Mouse (Mus musculus) MEL (cell line): ENCODE results near the gene Nrn1l. TPM values are rescaled to one million over a fixed set of nuclear protein-coding genes. Genes with fewer than 3 reads are reported as not detected.

Source experiments
- DNase-seq: peaks from one replicate; pipeline ENCODE4 v3.0.0; 2011; ENCODE audit warnings: low read depth, low spot score
- H3K27ac ChIP-seq: 2 replicates; pipeline ENCODE4 v1.5.1; 2012; ENCODE audit warnings: low read depth, mild to moderate bottlenecking, control low read depth, low read length, moderate library complexity; ENCODE audit not compliant: control insufficient read depth
- H3K27me3 ChIP-seq, 2 experiments: fragments of 150-350 bp in 1 of 2; sonication (generic) in 1 of 2; 2 replicates each; pipeline ENCODE4 v1.6.1; 2012; ENCODE audit warnings: low read length in 2 of 2, mild to moderate bottlenecking in 2 of 2, improper control_type of control experiment in 1 of 2, moderate library complexity in 1 of 2; ENCODE audit not compliant: insufficient read depth in 2 of 2, control insufficient read depth in 1 of 2
- H3K36me3 ChIP-seq, 2 experiments: 2 replicates each; pipeline ENCODE4 v1.6.1; 2012 to 2014; ENCODE audit warnings: low read length in 2 of 2, improper control_type of control experiment in 1 of 2, inconsistent platforms in 1 of 2, mild to moderate bottlenecking in 1 of 2; ENCODE audit not compliant: insufficient read depth in 2 of 2, control insufficient read depth in 1 of 2
- H3K4me1 ChIP-seq, 2 experiments: fragments of 150-350 bp in 1 of 2; sonication (generic) in 1 of 2; 2 replicates each; pipeline ENCODE4 v1.6.1; 2012; ENCODE audit warnings: low read length in 2 of 2, improper control_type of control experiment in 1 of 2, mild to moderate bottlenecking in 1 of 2; ENCODE audit not compliant: insufficient read depth in 2 of 2, control insufficient read depth in 1 of 2
- H3K4me3 ChIP-seq, 2 experiments: fragments of 150-350 bp in 1 of 2; sonication (generic) in 1 of 2; 2 replicates each; pipeline ENCODE4 v1.5.1; 2012; ENCODE audit warnings: low read depth in 2 of 2, low read length in 2 of 2, mild to moderate bottlenecking in 2 of 2, moderate library complexity in 2 of 2, control low read depth in 1 of 2, improper control_type of control experiment in 1 of 2; ENCODE audit not compliant: control insufficient read depth in 1 of 2, insufficient read depth in 1 of 2
- H3K79me2 ChIP-seq: 2 replicates; pipeline ENCODE4 v1.6.1; 2012; ENCODE audit warnings: mild to moderate bottlenecking, low read length, moderate library complexity; ENCODE audit not compliant: control insufficient read depth, poor library complexity, insufficient read depth
- H3K9ac ChIP-seq: 2 replicates; pipeline ENCODE4 v1.6.1; 2012; ENCODE audit warnings: low read depth, mild to moderate bottlenecking, control low read depth, low read length, moderate library complexity; ENCODE audit not compliant: control insufficient read depth, poor library complexity, severe bottlenecking
- H3K9me3 ChIP-seq: fragments of 150-350 bp; sonication (generic); replicated peaks from 2 replicates; pipeline ENCODE4 v1.6.1; 2012; ENCODE audit warnings: mild to moderate bottlenecking, low read length, improper control_type of control experiment, moderate library complexity; ENCODE audit not compliant: insufficient read depth
- BHLHE40 ChIP-seq: IDR thresholded peaks from 2 replicates; pipeline ENCODE4 v1.6.1; 2012; ENCODE audit warnings: low read depth, mild to moderate bottlenecking, inconsistent platforms, low read length, improper control_type of control experiment, borderline replicate concordance
- CHD1 ChIP-seq: IDR thresholded peaks from 2 replicates; pipeline ENCODE4 v1.6.1; 2012; ENCODE audit warnings: low read depth, mild to moderate bottlenecking, inconsistent platforms, low read length, improper control_type of control experiment
- CHD2 ChIP-seq: IDR thresholded peaks from 2 replicates; pipeline ENCODE4 v1.6.1; 2011; ENCODE audit warnings: low read length, improper control_type of control experiment
- CTCF ChIP-seq, 3 experiments: IDR thresholded peaks in 2 of 3; conservative IDR thresholded peaks in 1 of 3; 2 replicates each; pipeline ENCODE4 v1.5.1; 2011 to 2012; ENCODE audit warnings: low read length in 3 of 3, low read depth in 2 of 3, mild to moderate bottlenecking in 2 of 3, improper control_type of control experiment in 1 of 3, inconsistent platforms in 1 of 3, mixed read lengths in 1 of 3, moderate library complexity in 1 of 3; ENCODE audit not compliant: control insufficient read depth in 1 of 3, insufficient read depth in 1 of 3, poor library complexity in 1 of 3, severe bottlenecking in 1 of 3
- E2F4 ChIP-seq: IDR thresholded peaks from 2 replicates; pipeline ENCODE4 v1.6.1; 2011; ENCODE audit warnings: low read depth, low read length, improper control_type of control experiment, borderline replicate concordance
- ELF1 ChIP-seq: IDR thresholded peaks from 2 replicates; pipeline ENCODE4 v1.6.1; 2014; ENCODE audit warnings: low read depth, mild to moderate bottlenecking, inconsistent platforms, low read length, improper control_type of control experiment, moderate library complexity
- EP300 ChIP-seq, 2 experiments: IDR thresholded peaks; 2 replicates each; pipeline ENCODE4 v1.6.1; 2011; ENCODE audit warnings: improper control_type of control experiment in 2 of 2, low read length in 2 of 2, low read depth in 1 of 2, mild to moderate bottlenecking in 1 of 2
- ETS1 ChIP-seq: IDR thresholded peaks from 2 replicates; pipeline ENCODE4 v1.6.1; 2012; ENCODE audit warnings: low read depth, mild to moderate bottlenecking, inconsistent platforms, low read length, improper control_type of control experiment, moderate library complexity
- GATA1 ChIP-seq: IDR thresholded peaks from 2 replicates; pipeline ENCODE4 v1.6.1; 2011; ENCODE audit warnings: low read depth, low read length, improper control_type of control experiment
- HCFC1 ChIP-seq: IDR thresholded peaks from 2 replicates; pipeline ENCODE4 v1.6.1; 2012; ENCODE audit warnings: low read depth, mild to moderate bottlenecking, inconsistent platforms, low read length, improper control_type of control experiment, moderate library complexity
- JUND ChIP-seq: IDR thresholded peaks from 2 replicates; pipeline ENCODE4 v1.6.1; 2011; ENCODE audit warnings: low read depth, mild to moderate bottlenecking, improper control_type of control experiment, low read length
- KAT2A ChIP-seq: conservative IDR thresholded peaks from 2 replicates; pipeline ENCODE4 v1.6.1; 2012; ENCODE audit warnings: low read depth, low read length, improper control_type of control experiment, inconsistent platforms
- MAFK ChIP-seq: IDR thresholded peaks from 2 replicates; pipeline ENCODE4 v1.6.1; 2011; ENCODE audit warnings: low read depth, mild to moderate bottlenecking, low read length, improper control_type of control experiment, borderline replicate concordance
- MAX ChIP-seq: IDR thresholded peaks from 2 replicates; pipeline ENCODE4 v1.6.1; 2011; ENCODE audit warnings: low read length, improper control_type of control experiment
- MAZ ChIP-seq: IDR thresholded peaks from 2 replicates; pipeline ENCODE4 v1.6.1; 2012; ENCODE audit warnings: low read depth, mild to moderate bottlenecking, inconsistent platforms, low read length, improper control_type of control experiment
- MEF2A ChIP-seq: IDR thresholded peaks from 2 replicates; pipeline ENCODE4 v1.6.1; 2014; ENCODE audit warnings: low read depth, mild to moderate bottlenecking, inconsistent platforms, low read length, improper control_type of control experiment; ENCODE audit not compliant: poor library complexity, insufficient replicate concordance, severe bottlenecking; ENCODE audit errors: extremely low read depth
- MXI1 ChIP-seq: IDR thresholded peaks from 2 replicates; pipeline ENCODE4 v1.6.1; 2011; ENCODE audit warnings: mild to moderate bottlenecking, low read depth, low read length, improper control_type of control experiment
- MYB ChIP-seq: IDR thresholded peaks from 2 replicates; pipeline ENCODE4 v1.6.1; 2011; ENCODE audit warnings: mild to moderate bottlenecking, low read depth, low read length, improper control_type of control experiment
- MYC ChIP-seq: IDR thresholded peaks from 2 replicates; pipeline ENCODE4 v1.6.1; 2011; ENCODE audit warnings: low read depth, mild to moderate bottlenecking, low read length, improper control_type of control experiment, moderate library complexity
- NRF1 ChIP-seq: IDR thresholded peaks from 2 replicates; pipeline ENCODE4 v1.6.1; 2014; ENCODE audit warnings: low read depth, mild to moderate bottlenecking, inconsistent platforms, low read length, improper control_type of control experiment, moderate library complexity; ENCODE audit not compliant: poor library complexity, insufficient read depth, severe bottlenecking
- POLR2AphosphoS2 ChIP-seq: IDR thresholded peaks from 2 replicates; pipeline ENCODE4 v1.6.1; 2011; ENCODE audit warnings: low read length, improper control_type of control experiment
- RAD21 ChIP-seq: IDR thresholded peaks from 2 replicates; pipeline ENCODE4 v1.6.1; 2011; ENCODE audit warnings: mild to moderate bottlenecking, low read depth, low read length, improper control_type of control experiment
- RCOR1 ChIP-seq: IDR thresholded peaks from 2 replicates; pipeline ENCODE4 v1.6.1; 2012; ENCODE audit warnings: low read depth, mild to moderate bottlenecking, inconsistent platforms, low read length, improper control_type of control experiment
- SIN3A ChIP-seq: IDR thresholded peaks from 2 replicates; pipeline ENCODE4 v1.6.1; 2012; ENCODE audit warnings: low read length, improper control_type of control experiment, inconsistent platforms
- SMC3 ChIP-seq: IDR thresholded peaks from 2 replicates; pipeline ENCODE4 v1.6.1; 2011; ENCODE audit warnings: low read depth, low read length, improper control_type of control experiment
- TAL1 ChIP-seq: IDR thresholded peaks from 2 replicates; pipeline ENCODE4 v1.6.1; 2012; ENCODE audit warnings: mild to moderate bottlenecking, inconsistent platforms, low read length, moderate library complexity, mixed read lengths
- USF1 ChIP-seq: IDR thresholded peaks from 2 replicates; pipeline ENCODE4 v1.6.1; 2014; ENCODE audit warnings: low read depth, mild to moderate bottlenecking, inconsistent platforms, low read length, improper control_type of control experiment, moderate library complexity
- USF2 ChIP-seq, 2 experiments: IDR thresholded peaks; 2 replicates each; pipeline ENCODE4 v1.6.1; 2011 to 2012; ENCODE audit warnings: improper control_type of control experiment in 2 of 2, low read length in 2 of 2, borderline replicate concordance in 1 of 2, inconsistent platforms in 1 of 2, low read depth in 1 of 2, mild to moderate bottlenecking in 1 of 2; ENCODE audit not compliant: insufficient read depth in 1 of 2
- ZC3H11A ChIP-seq: IDR thresholded peaks from 2 replicates; pipeline ENCODE4 v1.6.1; 2012; ENCODE audit warnings: low read depth, mild to moderate bottlenecking, inconsistent platforms, low read length, improper control_type of control experiment
- ZMIZ1 ChIP-seq: IDR thresholded peaks from 2 replicates; pipeline ENCODE4 v1.6.1; 2012; ENCODE audit warnings: low read depth, mild to moderate bottlenecking, inconsistent platforms, low read length, improper control_type of control experiment, moderate library complexity
- ZNF384 ChIP-seq: IDR thresholded peaks from 2 replicates; pipeline ENCODE4 v1.6.1; 2012; ENCODE audit warnings: low read depth, mild to moderate bottlenecking, inconsistent platforms, low read length, improper control_type of control experiment
- polyA plus RNA-seq, 2 experiments: library from polyadenylated mRNA; stranded (reverse) in 1 of 2; unstranded in 1 of 2; fragments of >175 nt in 1 of 2; fragments of >200 nt in 1 of 2; gene quantifications; 2 replicates each; pipeline versions ENCODE4 v1.2.1 to v1.2.4; 2012; ENCODE audit warnings: low replicate concordance in 2 of 2, low read depth in 1 of 2; ENCODE audit not compliant: insufficient read length in 2 of 2, insufficient read depth in 1 of 2, missing spikeins in 1 of 2
- total RNA-seq: library from RNA; depleted of rRNA; stranded (reverse); fragments of 300-350 nt; gene quantifications from 2 replicates; pipeline ENCODE4 v1.2.3, GENCODE M21; 2012

Nrn1l gene
- total and polyA plus RNA-seq, 3 experiments = 0.39 TPM; not detected in 2

DNA sequence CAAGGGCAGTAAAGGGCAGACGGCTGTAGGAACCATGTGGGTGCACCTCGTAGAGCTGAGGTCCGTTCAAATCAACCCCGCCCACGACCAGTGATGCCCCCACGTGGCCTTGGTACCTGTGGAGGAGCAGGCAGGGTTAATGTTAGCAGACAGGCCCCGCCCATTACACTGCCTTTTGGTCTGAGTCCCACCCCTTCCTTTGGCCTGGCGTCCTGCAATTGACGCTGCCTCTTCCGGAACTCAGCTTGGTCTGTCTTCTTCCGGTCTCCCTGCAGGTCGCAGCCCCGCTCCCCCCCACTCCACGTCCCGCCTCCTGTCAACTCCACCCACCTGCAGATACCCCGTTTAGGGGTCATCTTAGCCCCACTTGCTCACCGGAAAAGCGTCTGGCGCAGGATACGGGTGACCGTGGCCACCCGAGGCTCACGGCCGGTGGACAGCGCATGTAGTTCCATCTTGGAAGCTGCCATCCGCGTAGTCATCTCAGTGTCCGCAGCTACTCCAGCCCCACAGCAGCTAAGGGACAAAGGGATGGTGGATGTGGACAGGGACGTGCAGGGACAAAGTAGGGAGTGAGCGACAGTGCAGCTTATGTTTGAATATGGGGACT, 43.6 kb downstream of the Nrn1l start (continued):
- no peak for TF ChIP-seq USF2 (IDR thresholded peaks at IDR 0.05; ENCODE audit: borderline replicate concordance in 1 of 2, insufficient read depth in 1 of 2, low read depth in 1 of 2, low read length in 2 of 2)
- TF ChIP-seq ZC3H11A = no peak
- TF ChIP-seq RCOR1 = no peak
- peak; percentile 46; the same call in 1 of the 2 replicates for TF ChIP-seq ETS1
- no peak for TF ChIP-seq TAL1
- no peak for TF ChIP-seq SMC3
- no peak for TF ChIP-seq MEF2A
- no peak for TF ChIP-seq MAFK
- no peak for TF ChIP-seq JUND
- no peak for TF ChIP-seq MYB
- TF ChIP-seq POLR2AphosphoS2 = 0 out of 2 replicates have a peak, but pooled peaks have one; percentile 18
- peak; percentile 92 for TF ChIP-seq ELF1
- TF ChIP-seq CTCF (IDR thresholded peaks at IDR 0.05 in 2 of 3, conservative IDR thresholded peaks at IDR 0.05 in 1 of 3; ENCODE audit: control insufficient read depth in 1 of 3, insufficient read depth in 1 of 3, low read depth in 2 of 3, low read length in 3 of 3, poor library complexity in 1 of 3, severe bottlenecking in 1 of 3) = no peak
- TF ChIP-seq CHD2 = no peak
- TF ChIP-seq MYC = peak; percentile 97
- no peak for TF ChIP-seq CHD1
- TF ChIP-seq KAT2A = no peak; the same call in 1 of the 2 replicates
- TF ChIP-seq ZNF384 = no peak
- TF ChIP-seq E2F4 = no peak
- TF ChIP-seq, all 39 proteins: peak for 14

DNA sequence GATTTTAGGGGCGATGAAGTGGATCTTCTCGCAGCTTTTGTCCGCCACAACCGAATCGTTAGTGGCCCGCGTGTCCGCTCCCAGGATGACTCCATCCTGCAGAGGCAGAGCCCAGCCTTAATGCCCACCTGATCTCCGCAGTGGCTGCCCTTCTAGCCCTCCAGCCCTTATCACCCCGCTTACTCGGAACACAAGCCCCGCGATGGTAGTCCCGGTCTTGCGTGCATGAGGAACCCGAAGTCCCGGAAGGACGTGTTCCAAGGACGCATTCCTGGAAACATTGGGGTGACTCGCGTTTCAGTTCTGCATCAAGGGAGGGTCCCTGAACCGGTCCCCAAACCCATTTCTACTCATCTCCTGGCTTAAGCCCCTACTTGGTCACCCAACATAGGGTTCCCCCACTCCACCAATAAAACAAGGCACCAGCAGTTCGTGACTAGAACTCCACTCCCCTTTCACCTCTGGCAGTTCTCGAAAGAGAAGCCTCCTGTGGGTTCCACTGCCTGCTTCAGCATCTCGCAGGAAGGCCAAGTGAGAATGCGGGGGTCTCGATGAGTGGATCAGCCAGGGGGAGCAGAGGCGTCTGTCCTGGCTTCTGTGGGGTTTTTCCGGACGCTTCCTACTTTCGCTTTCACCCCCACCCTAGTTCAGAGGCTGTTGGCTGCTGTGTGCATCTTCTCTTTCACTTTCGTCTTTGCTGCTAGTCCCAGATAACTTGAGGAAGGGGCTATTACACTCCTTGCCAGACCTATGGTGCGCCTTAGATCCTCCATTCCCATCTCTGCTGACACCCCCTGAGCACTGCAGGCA, 44.3 kb downstream of the Nrn1l start:
- peaks cover 4 to 14% of the 10 kb centered on the region in 2 experiments; a peak in 3 of 4 replicates for H3K4me1 ChIP-seq
- peaks cover 10% of the 10 kb centered on the region for H3K79me2 ChIP-seq
- DNase-seq = peak; percentile 79
- peak overlapping the region; percentile 67 to 85 for H3K4me3 ChIP-seq
- peak overlapping the region; percentile 85 for H3K27ac ChIP-seq
- no peaks in the 10 kb centered on the region for H3K27me3 ChIP-seq
- no peaks in the 10 kb centered on the region for H3K9me3 ChIP-seq
- H3K36me3 ChIP-seq = peaks cover 0 to 13% of the 10 kb centered on the region in 2 experiments; a peak in 2 of 4 replicates
- peak overlapping the region; percentile 91 for H3K9ac ChIP-seq
- TF ChIP-seq MAZ = no peak
- TF ChIP-seq RCOR1 = no peak
- TF ChIP-seq POLR2AphosphoS2 = no peak
- TF ChIP-seq E2F4 = no peak
- no peak for TF ChIP-seq KAT2A
- no peak; the same call in 1 of the 2 replicates for TF ChIP-seq ZMIZ1
- no peak for TF ChIP-seq MAX
- TF ChIP-seq MXI1 = no peak
- no peak; the same call in 1 of the 2 replicates for TF ChIP-seq SIN3A
- TF ChIP-seq MEF2A = no peak
- no peak for TF ChIP-seq GATA1
- TF ChIP-seq NRF1 = no peak
- TF ChIP-seq ELF1 = 0 out of 2 replicates have a peak, but pooled peaks have one; percentile 21
- TF ChIP-seq USF1 = no peak
- peak; percentile 28 for TF ChIP-seq HCFC1
- TF ChIP-seq EP300 (IDR thresholded peaks at IDR 0.05; ENCODE audit: low read depth in 1 of 2, low read length in 2 of 2) = no peak
- 0 out of 2 replicates have a peak, but pooled peaks have one; percentile 1 for TF ChIP-seq ETS1
- TF ChIP-seq BHLHE40 = no peak
- no peak; the same call in 1 of the 2 replicates for TF ChIP-seq CHD1
- TF ChIP-seq TAL1 = no peak
- TF ChIP-seq RAD21 = no peak; the same call in 1 of the 2 replicates
